Mouse (Mus musculus) small intestine, adult 2 months (tissue): ENCODE measurements around the gene Tsen34. TPM values are rescaled to one million over a fixed set of nuclear protein-coding genes. Genes with fewer than 3 reads are reported as not detected.

Experiments used
- polyA plus RNA-seq: library from polyadenylated mRNA; depleted of rRNA; stranded (reverse); fragments of >200 nt; gene quantifications from 2 replicates; pipeline ENCODE4 v1.2.3, GENCODE M21; 2012; rRNA removed

Gene Tsen34
- polyA plus RNA-seq, 1 experiment = 92.2 TPM

Other genes with a start within 250 kb of the Tsen34 start
- not detected in 2 replicates for gene Tarm1, start 190.2 kb upstream of the Tsen34 start, polyA plus RNA-seq
- 0.10 TPM in 1 of 2 replicates, not detected in the other for gene Oscar, start 76.7 kb upstream of the Tsen34 start, polyA plus RNA-seq
- gene Ndufa3, start 75.5 kb upstream of the Tsen34 start, polyA plus RNA-seq = 238 and 337 TPM in 2 replicates
- 2.2 and 6.9 TPM in 2 replicates for gene Tfpt, start 62.9 kb upstream of the Tsen34 start, polyA plus RNA-seq
- 9.4 and 16.7 TPM in 2 replicates for gene Prpf31, start 62.9 kb upstream of the Tsen34 start, polyA plus RNA-seq
- 48.3 and 88.2 TPM in 2 replicates for gene Cnot3, start 47.6 kb upstream of the Tsen34 start, polyA plus RNA-seq
- 2.4 and 5.1 TPM in 2 replicates for gene Leng1, start 27.0 kb upstream of the Tsen34 start, polyA plus RNA-seq
- 119 and 229 TPM in 2 replicates for gene Tmc4, start 15.3 kb upstream of the Tsen34 start, polyA plus RNA-seq
- 33.0 and 59.6 TPM in 2 replicates for gene Mboat7, start 660 bp downstream of the Tsen34 start, polyA plus RNA-seq
- 1,258 and 1,397 TPM in 2 replicates for gene Rps9, start 11.1 kb downstream of the Tsen34 start, polyA plus RNA-seq
- gene Pirb, start 27.5 kb downstream of the Tsen34 start, polyA plus RNA-seq = 4.7 and 5.2 TPM in 2 replicates
- gene Gm15448, start 132.8 kb downstream of the Tsen34 start, polyA plus RNA-seq = 0.11 and 0.18 TPM in 2 replicates
- gene Pira2, start 152.2 kb downstream of the Tsen34 start, polyA plus RNA-seq = 0.41 and 0.83 TPM in 2 replicates
- gene Gm14548, start 205.3 kb downstream of the Tsen34 start, polyA plus RNA-seq = 0.11 and 0.57 TPM in 2 replicates
- 0.42 and 1.2 TPM in 2 replicates for gene Lilra6, start 222.6 kb downstream of the Tsen34 start, polyA plus RNA-seq